Mouse (Mus musculus) retina, embryonic 14.5 days (tissue): ENCODE results near the gene Tbx5.

Experiments
- DNase-seq: peaks from one replicate; pipeline ENCODE4 v3.0.0-alpha.2; 2015; ENCODE audit warnings: low spot score

The Tbx5 gene

GRCm38 (mm10) chr5:119832479-119832796 lies at the start of gene Tbx5:
Tbx5 (plus strand) TSS chr5:119832668.
- peak; percentile 36 for DNase-seq

- DNase-seq: no peak
These were observed 46.5 kb upstream of the Tbx5 start for GRCm38 (mm10) chr5:119785959-119786358.

GRCm38 (mm10) chr5:119791664-119792063 lies 40.8 kb upstream of the Tbx5 start:
- no peak for DNase-seq

GRCm38 (mm10) chr5:119793972-119794371 lies 38.5 kb upstream of the Tbx5 start:
- no peak for DNase-seq

- no peak for DNase-seq
These were observed 37.1 kb upstream of the Tbx5 start for GRCm38 (mm10) chr5:119795376-119795775.

- no peak for DNase-seq
These were observed 36.7 kb upstream of the Tbx5 start for GRCm38 (mm10) chr5:119795777-119796176.

GRCm38 (mm10) chr5:119796443-119797160 lies 35.9 kb upstream of the Tbx5 start:
- no peak for DNase-seq

GRCm38 (mm10) chr5:119797580-119798150 lies 34.8 kb upstream of the Tbx5 start:
- DNase-seq: no peak

GRCm38 (mm10) chr5:119798261-119798660 lies 34.2 kb upstream of the Tbx5 start:
- no peak for DNase-seq

GRCm38 (mm10) chr5:119798713-119799418 lies 33.6 kb upstream of the Tbx5 start:
- no peak for DNase-seq

GRCm38 (mm10) chr5:119799419-119800242 lies 32.8 kb upstream of the Tbx5 start:
- no peak for DNase-seq

- no peak for DNase-seq
These were observed 32.2 kb upstream of the Tbx5 start for GRCm38 (mm10) chr5:119800243-119800665.

- no peak for DNase-seq
These were observed 29.7 kb upstream of the Tbx5 start for GRCm38 (mm10) chr5:119802617-119803410.

- peak; percentile 21 for DNase-seq
These were observed 28.8 kb upstream of the Tbx5 start for GRCm38 (mm10) chr5:119803411-119804251.

- DNase-seq: peak; percentile 23
These were observed 28.0 kb upstream of the Tbx5 start for GRCm38 (mm10) chr5:119804301-119805039.

- DNase-seq: peak; percentile 33
These were observed 26.8 kb upstream of the Tbx5 start for GRCm38 (mm10) chr5:119805636-119806035.

GRCm38 (mm10) chr5:119806467-119806866 lies 26.0 kb upstream of the Tbx5 start:
- no peak for DNase-seq

- DNase-seq: no peak
These were observed 24.8 kb upstream of the Tbx5 start for GRCm38 (mm10) chr5:119807481-119808183.

- no peak for DNase-seq
These were observed 23.8 kb upstream of the Tbx5 start for GRCm38 (mm10) chr5:119808713-119809112.
